Comparison of ENCODE assay signal across 10 mouse cellular contexts in the genomic region with DNA sequence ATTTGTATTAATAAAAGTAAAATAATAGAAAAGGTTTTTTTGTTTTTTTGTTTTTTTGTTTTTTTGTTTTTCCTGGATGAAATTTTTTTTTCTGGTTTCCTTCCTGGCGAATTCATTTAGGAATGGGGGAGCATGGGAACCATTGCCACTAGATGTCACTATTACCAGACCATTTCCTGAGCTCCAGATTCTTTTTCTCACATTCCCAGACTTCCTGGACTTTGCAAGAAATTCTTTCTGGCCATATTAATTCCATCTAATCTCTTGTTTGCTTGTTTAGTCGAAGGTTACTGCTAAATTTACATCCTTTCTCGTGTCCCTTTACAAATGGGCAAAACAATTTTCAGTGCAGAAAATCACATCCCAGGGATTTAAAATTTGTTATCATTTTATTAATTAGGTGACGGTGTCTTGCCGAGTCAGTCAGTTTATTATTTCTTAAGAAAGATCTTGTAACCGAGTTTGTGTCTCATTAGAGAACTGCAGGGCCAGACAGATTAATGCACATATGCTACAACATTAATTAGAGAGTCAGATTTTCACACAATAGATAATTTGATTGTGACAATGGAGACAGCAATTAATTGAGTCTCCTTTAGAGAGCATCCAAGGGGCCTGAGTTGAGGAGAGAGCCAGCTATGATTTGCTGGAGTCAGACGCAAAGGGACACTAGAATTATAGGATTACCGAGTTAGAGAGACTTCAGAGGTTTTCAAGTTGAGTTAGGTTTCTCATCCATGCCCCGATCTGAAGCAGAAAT.
DNase-seq lines count a peak whose midpoint lies in the region; ATAC-seq and TF ChIP-seq lines count a peak whose summit lies in the region.
"Had no signal": no experiment of that assay in that cellular context is flagged by ENCODE, and none has a peak within 500 bp of the region (broad histone marks: within the 10 kb centered on the region; RNA-seq: fewer than 3 reads in every experiment).

No protein-coding gene starts in this region.

- H3K9ac ChIP-seq in heart, embryonic 13.5 days, result no peak overlapping the region
- H3K9ac ChIP-seq in lung, postnatal 0 days (replicated peaks; ENCODE audit: low read depth), result no peak overlapping the region
- H3K9ac ChIP-seq in embryonic facial prominence, embryonic 14.5 days (ENCODE audit: low read depth, low read length), result no peak overlapping the region
- H3K9ac ChIP-seq: neural tube, embryonic 12.5 days had no signal

- H3K9me3 ChIP-seq in heart, embryonic 13.5 days, result no peaks in the 10 kb centered on the region
- no peaks in the 10 kb centered on the region for H3K9me3 ChIP-seq in lung, postnatal 0 days (ENCODE audit: low read length)
- H3K9me3 ChIP-seq in embryonic facial prominence, embryonic 14.5 days (ENCODE audit: control insufficient read depth, low read length), result no peaks in the 10 kb centered on the region
- H3K9me3 ChIP-seq: neural tube, embryonic 12.5 days had no signal

- H3K36me3 ChIP-seq in heart, embryonic 13.5 days, result no peaks in the 10 kb centered on the region
- H3K36me3 ChIP-seq in lung, postnatal 0 days (ENCODE audit: insufficient read depth, low read length), result no peaks in the 10 kb centered on the region
- no peaks in the 10 kb centered on the region for H3K36me3 ChIP-seq in embryonic facial prominence, embryonic 14.5 days (ENCODE audit: control insufficient read depth, insufficient read depth, low read length)
- H3K36me3 ChIP-seq: neural tube, embryonic 12.5 days had no signal

- DNase-seq in heart, adult 18-20 months, result no peak
- peak; percentile 18 for DNase-seq in lung, postnatal 0 days (ENCODE audit: low spot score)
- DNase-seq in lung, adult 2 months, result no peak
- peak; percentile 49 for DNase-seq in embryonic facial prominence, embryonic 14.5 days (ENCODE audit: low spot score)
- peak; percentile 15 for DNase-seq in retina, adult 2 months (ENCODE audit: low read depth, low spot score)
- no peak for DNase-seq in urinary bladder, postnatal 4 days (ENCODE audit: low spot score in 2 of 2)
- no peak for DNase-seq in adrenal gland, postnatal 36 days

- H3K27me3 ChIP-seq in heart, embryonic 13.5 days (replicated peaks), result no peaks in the 10 kb centered on the region
- no peaks in the 10 kb centered on the region for H3K27me3 ChIP-seq in lung, postnatal 0 days (replicated peaks; ENCODE audit: insufficient read depth, low read length)
- H3K27me3 ChIP-seq in embryonic facial prominence, embryonic 14.5 days (replicated peaks; ENCODE audit: control insufficient read depth, insufficient read depth, low read length), result no peaks in the 10 kb centered on the region
- H3K27me3 ChIP-seq: CH12.LX; neural tube, embryonic 12.5 days had no signal

- no peak overlapping the region for H3K27ac ChIP-seq in heart, embryonic 13.5 days (replicated peaks)
- no peak overlapping the region for H3K27ac ChIP-seq in lung, postnatal 0 days (ENCODE audit: low read length)
- H3K27ac ChIP-seq in embryonic facial prominence, embryonic 14.5 days (replicated peaks; ENCODE audit: low read depth, low read length), result no peak overlapping the region
- H3K27ac ChIP-seq: neural tube, embryonic 12.5 days had no signal

- 43% methylated on average over 9 of the region's 9 CpGs for WGBS in heart, embryonic 13.5 days
- 27% methylated on average over 9 of the region's 9 CpGs for WGBS in lung, postnatal 0 days
- 30% methylated on average over 9 of the region's 9 CpGs for WGBS in lung, adult 2 months
- WGBS in embryonic facial prominence, embryonic 14.5 days, result 39% methylated on average over 9 of the region's 9 CpGs

- no peaks in the 10 kb centered on the region for H3K4me1 ChIP-seq in heart, embryonic 13.5 days
- no peaks in the 10 kb centered on the region for H3K4me1 ChIP-seq in lung, postnatal 0 days (ENCODE audit: insufficient read depth, low read depth, low read length)
- no peaks in the 10 kb centered on the region for H3K4me1 ChIP-seq in lung, adult 2 months (ENCODE audit: control insufficient read depth, insufficient read depth, low read length)
- no peaks in the 10 kb centered on the region for H3K4me1 ChIP-seq in embryonic facial prominence, embryonic 14.5 days (ENCODE audit: control insufficient read depth, insufficient read depth, low read length)
- H3K4me1 ChIP-seq: neural tube, embryonic 12.5 days had no signal

- ATAC-seq in heart, embryonic 13.5 days (ENCODE audit: extremely low read depth, insufficient number of reproducible peaks, low FRiP score, low TSS enrichment), result no peak
- no peak for ATAC-seq in lung, postnatal 0 days
- no peak for ATAC-seq in embryonic facial prominence, embryonic 14.5 days (ENCODE audit: low read depth)

- TF ChIP-seq CTCF in lung, postnatal 0 days (IDR thresholded peaks at IDR 0.05), result peak; percentile 37
- TF ChIP-seq CTCF in lung, adult 2 months (IDR thresholded peaks at IDR 0.05; ENCODE audit: insufficient read depth, low read length), result no peak

- H3K4me3 ChIP-seq in heart, embryonic 13.5 days, result no peak overlapping the region
- H3K4me3 ChIP-seq in lung, postnatal 0 days (ENCODE audit: low read depth, low read length), result no peak overlapping the region
- no peak overlapping the region for H3K4me3 ChIP-seq in lung, adult 2 months (replicated peaks; ENCODE audit: extremely low read depth, low read depth, low read length)
- no peak overlapping the region for H3K4me3 ChIP-seq in embryonic facial prominence, embryonic 14.5 days (ENCODE audit: low read depth, low read length)
- H3K4me3 ChIP-seq: neural tube, embryonic 12.5 days had no signal

- no peak for TF ChIP-seq EP300 in lung, postnatal 0 days (IDR thresholded peaks at IDR 0.05)

- H3K4me2 ChIP-seq in heart, embryonic 13.5 days, result 0 out of 2 replicates have a peak overlapping the region, but pooled peaks have one; percentile 24
- H3K4me2 ChIP-seq in lung, postnatal 0 days (replicated peaks; ENCODE audit: low read depth, low read length), result no peak overlapping the region
- H3K4me2 ChIP-seq in embryonic facial prominence, embryonic 14.5 days (ENCODE audit: low read depth, low read length), result no peak overlapping the region
- H3K4me2 ChIP-seq: neural tube, embryonic 12.5 days had no signal

- TF ChIP-seq POLR2A in lung, adult 2 months (IDR thresholded peaks at IDR 0.05; ENCODE audit: borderline replicate concordance, extremely low read depth, low read depth, low read length), result no peak

Comparison
In these comparisons a context has a peak if more than half of its experiments do, and no peak if none do; other contexts are left out.
1. DNase-seq: peak in lung, postnatal 0 days (single experiment), embryonic facial prominence, embryonic 14.5 days (single experiment) and retina, adult 2 months (single experiment); none in heart, adult 18-20 months (0 of 2), lung, adult 2 months (single experiment), urinary bladder, postnatal 4 days (0 of 2) and adrenal gland, postnatal 36 days (0 of 2).